Mouse (Mus musculus) kidney, adult 8-10 months (tissue): ENCODE data around the gene Vmn1r224.

Source experiments
- DNase-seq, 2 experiments: peaks; one replicate each; pipeline ENCODE4 v3.0.0; 2022

The Vmn1r224 gene

GRCm38 (mm10) chr17:20413846-20414245 lies at the start of gene Vmn1r224:
Gene Vmn1r224, plus strand, starts transcription at chr17:20414146.
- no peak for DNase-seq

DNA sequence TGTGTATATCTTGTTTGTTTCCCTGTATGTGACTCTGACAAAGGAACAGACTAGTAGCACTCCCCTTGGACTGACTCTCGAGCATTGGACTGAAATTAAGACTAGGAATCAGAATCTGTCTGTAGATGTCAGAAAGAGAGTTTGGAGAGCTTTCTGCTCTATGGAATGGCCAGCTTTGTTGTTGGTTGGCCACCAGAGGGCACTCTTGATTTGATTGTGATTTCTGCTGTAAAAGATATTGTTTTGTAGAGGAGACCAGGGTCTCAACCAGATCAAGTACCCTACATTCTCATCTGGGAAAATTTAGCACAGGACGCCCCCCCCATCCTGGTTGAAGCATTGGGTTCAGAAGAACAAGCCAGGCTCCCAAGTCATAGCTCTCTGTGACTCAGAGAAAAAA lies 14.8 kb upstream of the Vmn1r224 start:
- no peak for DNase-seq

DNA sequence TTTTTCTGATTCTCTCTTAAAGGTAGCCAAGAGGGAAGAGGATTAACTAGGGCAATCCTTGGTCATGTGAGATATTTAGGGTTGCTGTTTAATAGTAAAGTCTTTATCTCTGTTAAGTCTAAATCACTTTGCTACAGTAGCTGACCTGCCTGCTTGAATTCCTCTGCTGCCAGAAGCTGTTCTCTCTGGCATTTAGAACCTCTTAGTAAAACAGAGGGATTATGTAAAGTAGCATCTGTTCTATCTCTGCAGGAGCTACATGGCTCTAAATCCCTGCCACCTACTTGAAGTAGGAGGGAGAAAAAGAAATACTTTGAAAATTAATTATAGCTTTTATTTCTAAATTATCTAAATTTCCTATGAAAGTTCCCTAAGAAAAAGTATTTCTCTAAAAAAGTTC lies 25.3 kb downstream of the Vmn1r224 start:
- DNase-seq: no peak

- no peak for DNase-seq
Measured at GRCm38 (mm10) chr17:20473311-20473710, 59.4 kb downstream of the Vmn1r224 start.
